Mouse (Mus musculus) olfactory bulb, adult 2 months (tissue): Measurements from ENCODE around the gene Ptprn2.

Experiments
- CTCF ChIP-seq: fragments of 200-500 bp; IDR thresholded peaks from 2 replicates; pipeline ENCODE4 v1.5.1; 2012; ENCODE audit warnings: low read depth, mild to moderate bottlenecking, low read length, moderate library complexity; ENCODE audit not compliant: insufficient read depth
- POLR2A ChIP-seq: fragments of 200-500 bp; IDR thresholded peaks from 2 replicates; pipeline ENCODE4 v1.6.1; 2012; ENCODE audit warnings: mild to moderate bottlenecking, low read depth, low read length, moderate library complexity; ENCODE audit not compliant: insufficient read depth

DNA sequence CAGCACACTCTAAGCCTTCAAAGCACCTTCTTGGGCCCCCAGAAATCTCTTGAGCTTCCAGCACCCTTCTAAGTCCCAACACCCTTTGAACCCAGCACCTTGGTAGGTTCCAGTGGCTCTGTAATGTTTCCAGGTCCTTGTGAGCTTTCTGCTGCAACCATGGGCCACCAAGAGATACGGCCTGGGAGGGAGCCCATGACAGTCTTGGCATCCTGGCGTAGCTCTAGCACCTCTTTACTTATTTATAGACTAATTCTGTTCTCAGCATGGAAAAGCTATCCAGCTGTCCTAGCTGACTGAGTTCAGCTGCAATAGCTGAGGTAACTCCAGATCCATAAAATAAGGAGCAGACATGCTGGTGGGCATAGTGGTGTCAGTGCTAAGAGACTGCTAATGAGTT is 66.8 kb downstream of the Ptprn2 start:
- TF ChIP-seq CTCF (no peak), POLR2A (no peak)
